Mouse (Mus musculus): ENCODE results near the gene Olfr768. TPM values are rescaled to one million over a fixed set of nuclear protein-coding genes. Genes with fewer than 3 reads are reported as not detected.
"Not testable (repeated sequence)": the region's sequence is repeated elsewhere in the genome, so short reads cannot be mapped to it uniquely, and the experiment has no call there.

Gene Olfr768
- total RNA-seq (2021) = not detected
- long read RNA-seq, experiment 1 = 0 reads
- long read RNA-seq, experiment 2 = 0 reads

- Histone ChIP-seq H3K4me3 (no peak within 1 kb of the TSS), H3K27ac (no peak within 1 kb of the TSS)
- intact Hi-C loops (cut with DNase I) = no loop called here
- no peak for TF ChIP-seq CTCF (IDR thresholded peaks at IDR 0.05)
- DNase-seq (ENCODE audit: extremely low spot score in 1 of 2, low spot score in 2 of 2) = no peak
Observed at GRCm38 (mm10) chr10:129099275-129099674, at the start of gene Olfr768. Gene Olfr768, minus strand, starts transcription at chr10:129099375.

GRCm38 (mm10) chr10:129138898-129139297 lies 39.7 kb upstream of the Olfr768 start, which contains the start of gene Olfr770:
Gene Olfr770, minus strand, starts transcription at chr10:129138998.
- intact Hi-C loops (cut with DNase I) = no loop called here
- Histone ChIP-seq H3K4me3 (no peak within 1 kb of the TSS), H3K27ac (no peak within 1 kb of the TSS)
- DNase-seq (ENCODE audit: extremely low spot score in 1 of 2, low spot score in 2 of 2) = no peak
- no peak for TF ChIP-seq CTCF (IDR thresholded peaks at IDR 0.05)

- Histone ChIP-seq H3K27ac (no peak within 1 kb of the TSS), H3K4me3 (no peak within 1 kb of the TSS)
- DNase-seq (ENCODE audit: extremely low spot score in 1 of 2, low spot score in 2 of 2) = no peak
- no peak for TF ChIP-seq CTCF (IDR thresholded peaks at IDR 0.05)
- intact Hi-C loops (cut with DNase I) = no loop called here
Observed at GRCm38 (mm10) chr10:129117761-129118160, 18.6 kb upstream of the Olfr768 start, which contains the start of gene Olfr769. Gene Olfr769, minus strand, starts transcription at chr10:129117861.

GRCm38 (mm10) chr10:129115146-129115545 lies 16.0 kb upstream of the Olfr768 start:
- DNase-seq (ENCODE audit: extremely low spot score in 1 of 2, low spot score in 2 of 2) = no peak
- intact Hi-C loops (cut with DNase I) = no loop called here
- Histone ChIP-seq H3K4me3 (no peak overlapping the region), H3K27ac (no peak overlapping the region)
- TF ChIP-seq CTCF (IDR thresholded peaks at IDR 0.05) = no peak

- no peak overlapping the region for H3K4me3 ChIP-seq
- no peak for TF ChIP-seq CTCF (IDR thresholded peaks at IDR 0.05)
- DNase-seq (ENCODE audit: extremely low spot score in 1 of 2, low spot score in 2 of 2) = no peak
- no peak overlapping the region for H3K27ac ChIP-seq
- intact Hi-C loops (cut with DNase I) = no loop called here
Observed at GRCm38 (mm10) chr10:129101231-129101630, 2.1 kb upstream of the Olfr768 start.

- H3K27ac ChIP-seq; intact Hi-C loops (cut with DNase I); DNase-seq (ENCODE audit: extremely low spot score in 1 of 2, low spot score in 2 of 2); H3K4me3 ChIP-seq: not testable (repeated sequence)
Observed at GRCm38 (mm10) chr10:129082810-129083209, 16.4 kb downstream of the Olfr768 start, which contains the start of gene Olfr767. Gene Olfr767, minus strand, starts transcription at chr10:129082910.

GRCm38 (mm10) chr10:129068877-129069276 lies 30.3 kb downstream of the Olfr768 start, which contains the start of gene Olfr766-ps1:
Gene Olfr766-ps1, minus strand, starts transcription at chr10:129068977.
- DNase-seq (ENCODE audit: extremely low spot score in 1 of 2, low spot score in 2 of 2) = no peak
- TF ChIP-seq CTCF (IDR thresholded peaks at IDR 0.05) = no peak
- H3K27ac ChIP-seq = no peak within 1 kb of the TSS
- no peak within 1 kb of the TSS for H3K4me3 ChIP-seq
- intact Hi-C loops (cut with DNase I) = no loop called here

- H3K4me3 ChIP-seq; H3K27ac ChIP-seq; DNase-seq (ENCODE audit: extremely low spot score in 1 of 2, low spot score in 2 of 2); intact Hi-C loops (cut with DNase I): not testable (repeated sequence)
Observed at GRCm38 (mm10) chr10:129049898-129050297, 49.3 kb downstream of the Olfr768 start, which contains the start of gene Olfr765. Gene Olfr765, minus strand, starts transcription at chr10:129049998.

Other genes starting within 250 kb of the Olfr768 start
- 10 to 100 TPM; 13.1 to 15.3 TPM for gene Gdf11, start 207.7 kb downstream of the Olfr768 start, total RNA-seq (2021)
- 10 to 100 TPM; 63.7 to 73.3 TPM for gene Cd63, start 198.4 kb downstream of the Olfr768 start, total RNA-seq (2021)
- gene Rdh5, start 176.5 kb downstream of the Olfr768 start, total RNA-seq (2021) = 1 to 10 TPM; 6.5 to 7.4 TPM
- gene Bloc1s1, start 175.3 kb downstream of the Olfr768 start, total RNA-seq (2021) = 10 to 100 TPM; 78.8 to 80.8 TPM
- gene Itga7, start 165.6 kb downstream of the Olfr768 start, total RNA-seq (2021) = 10 to 100 TPM; 13.2 to 16.3 TPM
- not detected for gene Mettl7b, start 138.4 kb downstream of the Olfr768 start, total RNA-seq (2021)
- gene Olfr9, start 109.9 kb downstream of the Olfr768 start, total RNA-seq (2021) = not detected
- not detected for gene Olfr763, start 88.6 kb downstream of the Olfr768 start, total RNA-seq (2021)
- not detected for gene Olfr764-ps1, start 59.5 kb downstream of the Olfr768 start, total RNA-seq (2021)
- not detected for gene Olfr765, start 49.4 kb downstream of the Olfr768 start, total RNA-seq (2021)
- gene Olfr766-ps1, start 30.4 kb downstream of the Olfr768 start, total RNA-seq (2021) = not detected
- gene Olfr767, start 16.5 kb downstream of the Olfr768 start, total RNA-seq (2021) = not detected
- not detected for gene Olfr769, start 18.5 kb upstream of the Olfr768 start, total RNA-seq (2021)
- gene Olfr770, start 39.6 kb upstream of the Olfr768 start, total RNA-seq (2021) = not detected
- not detected for gene Olfr771, start 65.4 kb upstream of the Olfr768 start, total RNA-seq (2021)
- gene Olfr772, start 78.5 kb upstream of the Olfr768 start, total RNA-seq (2021) = not detected
- gene Olfr773, start 88.0 kb upstream of the Olfr768 start, total RNA-seq (2021) = not detected
- gene Olfr774, start 136.8 kb upstream of the Olfr768 start, total RNA-seq (2021) = not detected
- under 1 TPM; 0.09 to 0.16 TPM for gene Olfr775, start 149.0 kb upstream of the Olfr768 start, total RNA-seq (2021)
- not detected for gene Olfr776, start 159.8 kb upstream of the Olfr768 start, total RNA-seq (2021)
- not detected for gene Olfr777, start 172.1 kb upstream of the Olfr768 start, total RNA-seq (2021)
- gene Olfr780, start 218.7 kb upstream of the Olfr768 start, total RNA-seq (2021) = not detected
- gene Olfr781, start 229.5 kb upstream of the Olfr768 start, total RNA-seq (2021) = not detected
- not detected for gene Olfr782, start 249.5 kb upstream of the Olfr768 start, total RNA-seq (2021)

Data from left cerebral cortex, adult 2 months (tissue).